Mouse (Mus musculus) CH12F3 (cell line): Measurements from ENCODE around the gene Zfp746.

Experiments
- in situ Hi-C: fragments of 300-500 bp; cut with MboI; formaldehyde crosslinking; loops from 2 replicates; pipeline ENCODE4 v1.14.3; 2020; ENCODE audit warnings: low sequenced_read_pairs

The Zfp746 gene

DNA sequence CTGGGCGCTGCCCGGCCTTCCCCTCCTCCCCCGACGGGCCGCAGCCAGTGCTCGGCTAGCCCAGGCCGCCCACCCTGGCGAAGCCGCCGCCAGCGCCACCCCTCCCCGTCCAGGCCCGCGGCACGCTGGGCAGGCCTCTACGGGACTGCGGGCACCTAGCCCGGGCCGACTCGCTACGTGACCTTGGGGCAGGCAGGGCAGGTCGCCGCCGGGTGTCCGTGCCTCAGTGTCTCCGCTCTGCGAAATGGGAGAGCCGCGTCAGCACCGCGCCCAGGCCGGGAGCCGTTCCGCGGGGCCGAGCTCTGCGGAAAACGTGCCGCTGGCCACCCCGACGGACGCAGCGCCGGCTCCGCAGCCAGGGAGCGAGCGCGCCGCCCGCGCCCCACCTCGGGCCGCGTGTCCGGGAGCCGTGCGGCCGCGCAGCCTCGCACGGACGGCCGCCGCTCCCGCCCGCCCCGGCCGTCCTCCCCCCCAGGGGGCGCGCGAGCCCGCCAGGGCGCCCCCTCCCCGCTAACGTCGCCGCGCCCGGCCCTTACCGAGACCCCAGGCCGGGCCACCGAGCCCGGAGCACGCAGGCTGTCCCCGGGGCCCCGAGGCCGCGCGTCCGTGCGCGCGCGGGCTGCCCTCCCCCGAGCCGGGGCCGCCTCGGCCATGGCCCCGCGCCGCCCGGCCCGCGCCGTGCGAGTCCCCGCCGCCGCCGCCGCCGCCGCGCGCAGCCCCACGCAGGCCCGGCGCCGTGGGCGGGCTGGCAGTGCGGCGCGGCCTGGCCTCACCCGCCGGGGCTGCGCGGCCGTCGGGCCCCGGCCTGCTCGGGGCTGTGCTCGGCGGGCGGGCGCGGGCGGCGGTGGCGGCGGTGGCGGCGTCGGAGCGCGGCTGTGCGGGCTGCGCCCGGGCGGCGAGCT, 38.7 kb downstream of the Zfp746 start:
- in situ Hi-C loops: no loop called here

DNA sequence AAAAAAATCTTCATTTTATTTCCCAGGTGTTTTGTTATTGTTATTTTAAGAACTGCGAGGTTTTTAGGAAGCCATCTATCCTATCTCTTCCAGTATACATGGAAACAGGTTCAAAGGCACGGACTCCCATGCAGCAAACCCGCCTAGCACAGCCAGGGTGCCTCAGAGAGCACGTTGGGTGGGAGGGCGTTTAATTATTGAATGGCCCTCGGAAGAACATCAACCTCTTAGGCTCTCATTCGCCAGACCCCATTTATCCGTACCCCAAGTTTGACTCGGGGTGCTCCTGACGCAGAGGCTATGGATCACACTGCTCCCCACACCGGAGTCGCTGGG, 39.3 kb downstream of the Zfp746 start:
- in situ Hi-C loops: no loop called here

DNA sequence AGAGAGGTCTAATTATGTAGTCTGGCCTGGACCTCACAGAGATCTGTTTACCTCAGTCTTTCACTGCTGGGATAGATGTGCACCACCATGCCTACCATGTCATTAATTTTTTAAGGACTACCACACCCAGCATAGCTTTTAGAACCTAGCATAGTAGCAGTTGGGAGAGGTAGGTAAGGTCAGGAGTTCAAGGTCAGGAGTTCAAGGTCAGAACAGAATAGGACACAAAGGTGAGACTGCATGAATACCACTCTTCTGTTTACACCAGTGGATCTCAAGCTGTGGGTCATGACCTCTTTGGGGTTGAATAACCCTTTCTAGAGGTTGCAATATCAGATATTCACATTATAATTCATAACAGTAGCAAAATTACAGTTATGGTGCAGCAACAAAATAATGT, 53.7 kb downstream of the Zfp746 start:
- in situ Hi-C loops: no loop called here

DNA sequence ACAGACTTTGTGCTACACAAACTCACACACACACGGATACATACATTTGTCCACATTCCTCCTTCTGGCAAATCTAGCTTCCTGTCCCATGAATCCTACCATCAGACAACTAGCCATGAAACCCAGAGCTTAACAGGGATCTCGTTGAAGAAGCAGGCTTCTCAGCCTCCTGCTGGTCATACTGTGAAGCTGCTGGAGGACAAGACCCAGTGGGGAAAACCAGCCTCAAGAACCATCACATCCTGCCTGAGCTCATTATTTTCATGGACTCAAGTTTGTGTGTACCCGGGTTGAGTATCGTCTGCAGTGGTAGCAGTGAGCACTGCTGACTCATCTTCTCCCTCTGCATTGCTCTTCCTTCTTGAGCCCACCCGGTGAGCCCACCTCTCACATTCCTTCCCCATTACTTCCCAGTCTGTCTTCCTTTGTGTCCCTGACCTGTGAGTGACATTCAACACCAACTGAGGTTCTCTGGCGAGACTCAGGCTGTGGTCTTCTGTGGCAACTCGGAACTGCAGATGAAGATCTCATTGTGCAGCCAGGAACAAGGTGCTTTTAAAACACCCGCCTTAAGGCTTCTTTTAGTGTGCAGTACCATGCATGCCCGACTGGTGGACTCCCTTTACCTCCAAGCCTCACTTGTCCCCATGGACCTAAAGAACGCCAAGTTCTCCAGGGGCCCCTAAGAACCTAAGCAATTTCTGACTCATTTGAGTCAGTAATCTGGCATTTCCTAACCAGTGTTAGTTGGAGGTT, 60.3 kb downstream of the Zfp746 start:
- in situ Hi-C loops: no loop called here

DNA sequence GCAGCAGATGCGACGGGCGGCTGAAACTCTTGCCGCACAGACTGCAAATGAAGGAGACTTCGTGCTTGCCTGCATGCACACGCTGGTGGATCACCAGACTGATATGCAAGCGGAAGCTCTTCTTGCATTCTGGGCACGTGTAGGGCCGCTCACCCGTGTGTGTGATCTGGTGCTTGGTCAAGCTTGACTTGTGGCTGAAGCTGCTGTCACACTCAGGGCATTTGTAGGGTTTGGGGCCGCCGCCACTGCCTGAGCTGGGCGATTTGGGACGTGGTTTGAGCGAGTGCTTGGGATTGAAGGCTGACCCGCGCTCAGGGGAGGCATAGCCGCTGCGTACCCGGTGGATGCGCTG, 61.4 kb downstream of the Zfp746 start:
- in situ Hi-C loops: no loop called here

DNA sequence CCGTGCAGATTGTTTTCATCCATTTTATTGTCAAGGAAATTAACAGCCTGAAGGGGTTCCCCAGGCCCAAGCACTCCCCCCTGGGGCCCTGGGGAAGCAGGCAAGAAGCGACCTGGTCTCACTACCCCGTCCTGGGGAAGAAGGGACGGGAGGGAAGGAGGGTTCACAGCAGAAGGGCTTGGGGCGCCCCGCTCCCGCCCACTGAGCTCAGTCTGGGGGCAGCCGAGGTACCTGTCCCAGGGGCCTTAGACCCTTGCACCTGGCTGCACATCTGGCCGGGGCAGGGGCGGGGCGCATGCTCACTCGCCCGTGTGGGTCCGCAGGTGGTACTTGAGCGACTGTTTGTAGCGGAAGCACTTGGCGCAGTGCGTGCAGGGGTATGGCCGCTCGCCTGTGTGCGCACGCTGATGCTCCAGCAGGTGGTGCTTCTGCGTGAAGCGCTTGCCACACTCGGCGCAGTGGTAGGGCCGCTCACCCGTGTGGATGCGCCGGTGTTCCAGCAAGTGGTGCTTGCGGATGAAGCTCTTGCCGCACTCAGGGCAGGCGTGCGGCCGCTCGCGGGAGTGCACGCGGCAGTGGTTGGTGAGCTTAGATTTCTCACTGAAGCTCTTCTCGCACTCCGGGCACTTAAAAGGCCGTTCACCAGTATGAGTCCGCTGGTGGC, 61.9 kb downstream of the Zfp746 start:
- in situ Hi-C loops: no loop called here

DNA sequence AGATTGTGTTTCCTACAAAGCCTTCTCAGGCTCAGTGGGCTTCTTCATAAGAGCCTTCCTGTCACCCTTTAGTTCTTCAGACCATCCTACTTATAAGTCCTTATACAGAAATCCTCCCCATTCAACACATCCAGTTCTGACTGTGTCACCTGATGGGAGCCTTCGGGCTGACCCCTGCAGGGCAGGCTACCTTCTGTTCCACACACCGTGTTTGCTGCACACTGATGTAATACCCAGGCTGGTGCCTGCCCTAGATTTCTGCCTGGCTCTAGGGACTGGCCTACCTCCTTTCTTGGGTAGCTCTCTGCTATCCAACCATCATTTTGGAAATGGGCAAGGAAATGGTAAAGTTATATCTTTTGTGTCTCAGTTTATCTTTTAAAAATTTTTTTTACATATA, 63.7 kb downstream of the Zfp746 start:
- in situ Hi-C loops: no loop called here

DNA sequence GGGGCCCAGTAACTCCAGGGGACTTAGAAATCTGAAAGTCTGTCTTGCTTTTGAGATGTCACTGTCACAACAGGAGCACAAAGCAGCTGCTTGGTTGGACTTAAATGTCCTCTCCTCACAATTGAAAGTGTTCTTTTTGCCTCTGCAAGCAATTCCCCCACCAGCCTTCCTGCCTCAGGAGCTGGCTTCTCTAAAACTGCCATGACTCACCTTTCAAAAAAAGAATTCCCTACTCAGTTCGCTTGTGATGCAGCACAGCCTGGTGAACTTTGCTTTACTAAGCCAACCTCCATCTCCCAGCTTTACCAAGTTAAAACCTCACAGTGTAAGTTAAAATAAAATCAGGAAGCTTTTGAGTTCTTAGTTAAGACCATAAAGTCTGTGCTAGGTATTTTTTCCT, 64.7 kb downstream of the Zfp746 start:
- in situ Hi-C loops: no loop called here

DNA sequence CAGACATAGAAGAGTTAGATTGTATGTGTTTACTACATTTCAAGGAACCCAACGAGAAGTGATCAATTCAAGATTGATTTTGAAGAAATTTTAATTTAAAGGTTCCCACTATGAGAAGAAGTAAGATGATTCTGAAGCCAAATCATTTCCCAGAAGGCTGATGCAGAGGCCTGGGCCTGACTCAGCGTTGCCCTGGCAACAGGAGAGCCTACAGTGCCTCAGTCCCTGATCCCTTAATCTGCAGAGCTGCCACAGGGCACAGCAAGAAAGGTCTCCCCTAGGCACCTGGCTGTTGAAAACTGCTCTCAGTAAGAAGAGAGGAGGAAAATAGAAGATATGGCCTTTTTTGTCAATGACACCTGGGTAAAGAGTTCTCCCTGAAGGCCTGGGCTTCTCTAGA, 66.4 kb downstream of the Zfp746 start:
- in situ Hi-C loops: no loop called here

DNA sequence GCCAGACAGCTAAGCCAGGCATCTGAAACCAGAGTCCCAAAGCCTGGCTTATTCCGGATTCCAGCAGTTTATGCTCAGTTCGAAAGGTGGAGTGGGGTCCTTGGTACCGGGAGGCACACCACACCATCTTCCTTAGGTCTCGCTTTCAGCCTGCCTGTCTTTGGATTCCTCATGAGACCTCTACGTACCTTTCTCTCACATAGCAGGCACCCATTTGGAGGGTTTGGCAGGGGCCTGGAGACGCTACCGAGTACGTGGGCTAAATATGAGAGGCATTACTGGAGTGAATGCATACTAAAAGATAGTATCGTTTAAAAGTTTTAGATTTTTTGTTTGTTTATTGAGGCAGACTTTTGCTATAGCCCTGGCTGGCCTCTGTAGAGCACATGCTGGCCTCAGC, 69.6 kb downstream of the Zfp746 start:
- in situ Hi-C loops: no loop called here

DNA sequence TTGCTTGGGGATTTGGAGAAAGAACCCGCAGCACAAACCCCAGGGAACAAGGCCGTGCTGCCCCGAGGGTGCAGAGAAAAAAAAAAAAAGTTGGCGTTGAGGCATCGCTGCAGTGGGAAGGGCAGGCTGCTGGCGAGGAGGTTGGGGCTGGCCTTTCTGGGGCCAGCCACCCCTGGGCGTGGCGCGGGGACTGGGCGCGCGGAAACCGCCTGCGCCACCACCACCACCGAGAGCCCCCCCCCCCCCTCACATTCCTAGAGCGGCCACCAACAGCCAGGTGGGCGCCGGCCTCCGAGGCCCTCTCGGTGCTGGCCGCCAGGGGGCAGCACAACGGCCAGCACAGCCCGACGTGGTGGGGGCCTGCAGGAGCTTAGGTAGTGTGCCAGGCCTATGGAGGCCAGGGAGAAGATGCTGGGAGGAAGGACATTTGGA, 70.3 kb downstream of the Zfp746 start:
- in situ Hi-C loops: no loop called here
